Mouse (Mus musculus) hematopoietic multipotent progenitor cell, adult 10-12 weeks (in vitro differentiated cells): ENCODE data around the gene Luc7l2. TPM values are rescaled to one million over a fixed set of nuclear protein-coding genes. Genes with fewer than 3 reads are reported as not detected.

Experiments used
- polyA plus RNA-seq: library from polyadenylated mRNA; stranded (reverse); fragments of >175 nt; gene quantifications from 2 replicates; pipeline ENCODE4 v1.2.3, GENCODE M21; 2012; ENCODE audit warnings: low replicate concordance

Gene Luc7l2
- 76.8 and 157 TPM in 2 replicates for polyA plus RNA-seq

GRCm38 (mm10) chr6:38551062-38551988 lies at the start of gene Luc7l2:
Luc7l2 (plus strand) TSS chr6:38551334.

GRCm38 (mm10) chr6:38533428-38534405 lies 17.4 kb upstream of the Luc7l2 start, which contains the start of gene Fmc1:
Fmc1 (plus strand) TSS chr6:38533502.

DNA sequence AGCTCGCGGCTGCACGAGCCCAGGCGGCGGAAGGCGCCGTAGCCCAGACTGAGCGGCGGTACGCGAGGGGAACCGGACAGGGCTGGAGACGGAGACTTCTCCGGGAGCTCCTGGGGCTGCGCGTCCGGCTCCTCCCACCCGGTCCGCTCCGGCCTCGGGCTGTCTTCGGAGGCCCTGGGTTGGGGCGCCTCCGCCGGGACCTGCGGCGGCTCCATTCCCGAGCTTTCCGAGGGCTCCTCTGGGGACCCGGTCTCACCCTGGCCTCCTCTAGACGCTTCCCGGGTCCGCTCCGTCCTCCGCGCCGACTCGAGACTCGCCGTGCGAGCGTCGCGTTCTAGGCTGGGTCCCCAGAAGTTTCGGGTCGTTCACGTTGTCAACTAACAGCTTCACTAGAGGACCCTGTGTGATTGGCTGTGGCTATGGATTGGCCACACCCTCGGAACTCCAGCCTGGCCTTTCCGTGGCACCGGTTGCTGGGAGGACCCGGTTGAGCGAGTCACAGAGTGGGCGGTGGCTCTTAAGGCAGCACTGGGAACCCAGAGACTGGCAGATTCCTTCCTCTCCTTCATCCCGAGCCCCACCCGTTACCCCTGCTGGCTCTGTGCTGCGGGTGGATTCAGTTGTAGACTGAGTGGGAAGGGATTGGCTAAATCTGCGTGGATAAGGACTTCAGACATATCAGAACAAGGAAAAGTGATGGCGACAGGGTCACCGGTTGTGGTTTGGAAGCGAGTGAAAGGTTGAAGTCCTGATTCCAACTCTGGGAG lies 85.9 kb downstream of the Luc7l2 start, which contains the start of gene Klrg2:
Gene Klrg2 (minus strand): TSS at position 391 of the 767 bp plus-strand sequence.

Other genes starting within 250 kb of the Luc7l2 start
- gene Zc3hav1, start 196.7 kb upstream of the Luc7l2 start, polyA plus RNA-seq = 37.9 and 43.0 TPM in 2 replicates
- not detected in 2 replicates for gene Ttc26, start 169.9 kb upstream of the Luc7l2 start, polyA plus RNA-seq
- 5.1 and 9.7 TPM in 2 replicates for gene Ubn2, start 117.4 kb upstream of the Luc7l2 start, polyA plus RNA-seq
- 85.6 and 120 TPM in 2 replicates for gene Fmc1, start 17.8 kb upstream of the Luc7l2 start, polyA plus RNA-seq
- gene Klrg2, start 85.9 kb downstream of the Luc7l2 start, polyA plus RNA-seq = 0.58 and 0.96 TPM in 2 replicates
- 0.55 and 0.70 TPM in 2 replicates for gene Clec2l, start 111.7 kb downstream of the Luc7l2 start, polyA plus RNA-seq